Comparison of ENCODE assay signal across 8 mouse cellular contexts in the genomic region with DNA sequence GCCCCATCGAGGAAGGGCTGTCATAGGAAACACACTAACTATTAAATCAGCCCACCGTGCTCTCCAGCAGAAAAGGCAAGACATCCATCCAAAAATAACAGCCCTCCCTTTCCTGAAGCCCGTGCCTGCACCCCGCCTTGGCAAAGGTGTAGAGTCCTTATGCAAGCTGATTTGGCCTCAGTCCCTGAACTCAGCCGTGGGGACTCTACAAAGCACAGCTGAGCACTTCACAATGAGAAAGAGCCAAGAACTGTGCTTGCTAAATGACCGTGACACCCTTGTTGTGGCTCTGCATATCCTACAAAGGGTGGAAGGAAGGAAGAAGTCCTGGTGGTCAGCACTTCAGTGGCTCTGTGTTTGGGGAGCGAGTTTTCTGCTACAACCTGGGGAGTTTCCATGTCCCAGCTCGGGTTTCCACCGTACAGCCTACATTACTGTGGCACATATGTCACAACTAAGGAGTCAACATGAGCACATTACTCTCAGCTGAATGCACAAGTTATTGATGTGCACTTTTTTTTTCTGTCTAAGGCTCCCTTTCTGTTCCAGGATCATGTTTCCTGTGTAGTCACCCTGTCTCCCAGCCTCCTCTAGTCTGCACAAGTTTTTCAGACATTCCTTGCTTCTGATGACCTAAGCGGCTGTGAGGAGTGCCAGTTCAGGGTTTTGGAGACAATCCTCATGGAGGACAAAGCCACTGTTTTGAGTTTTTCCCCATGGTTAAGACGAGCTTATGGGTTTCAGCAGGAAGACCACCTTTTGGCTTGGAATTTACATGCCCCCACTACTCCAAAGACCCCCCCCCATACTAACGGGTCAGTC.
DNase-seq lines count a peak whose midpoint lies in the region; ATAC-seq lines count a peak whose summit lies in the region.

No protein-coding gene starts in this region.

- peaks cover 3% of the 10 kb centered on the region; the same call in 1 of the 2 replicates for H3K36me3 ChIP-seq in embryonic facial prominence, embryonic 12.5 days

- WGBS in embryonic facial prominence, embryonic 12.5 days = 36% methylated on average over 12 of the region's 12 CpGs

- H3K4me3 ChIP-seq in embryonic facial prominence, embryonic 12.5 days = no peak overlapping the region

- H3K27ac ChIP-seq in embryonic facial prominence, embryonic 12.5 days = peak overlapping the region; percentile 75

- H3K27me3 ChIP-seq in embryonic facial prominence, embryonic 12.5 days = no peaks in the 10 kb centered on the region

- ATAC-seq in embryonic facial prominence, embryonic 12.5 days (ENCODE audit: insufficient number of reproducible peaks, insufficient read depth, low FRiP score, low TSS enrichment) = 0 out of 2 replicates have a peak, but pooled peaks have one; percentile 29

- peaks cover 61% of the 10 kb centered on the region for H3K4me1 ChIP-seq in embryonic facial prominence, embryonic 12.5 days

- DNase-seq in urinary bladder, postnatal 14 days (ENCODE audit: low spot score) = peak; percentile 69
- DNase-seq in urinary bladder, postnatal 10 days (ENCODE audit: low spot score) = no peak
- peak; percentile 94 for DNase-seq in heart, adult 8-10 months (ENCODE audit: low spot score)
- DNase-seq in kidney, adult 8-10 months = peak; percentile 65 to 73
- DNase-seq in mesoderm, embryonic 11.5 days (ENCODE audit: low read depth, low spot score) = peak; percentile 65
- DNase-seq in thymus, postnatal 25 days = no peak
- DNase-seq in T-cell, adult 2 months (ENCODE audit: low spot score) = no peak

- no peak overlapping the region for H3K9ac ChIP-seq in embryonic facial prominence, embryonic 12.5 days

- no peaks in the 10 kb centered on the region for H3K9me3 ChIP-seq in embryonic facial prominence, embryonic 12.5 days

- 0 out of 2 replicates have a peak overlapping the region, but pooled peaks have one; percentile 0 for H3K4me2 ChIP-seq in embryonic facial prominence, embryonic 12.5 days (replicated peaks)

Comparison
In these comparisons a context has a peak if more than half of its experiments do, and no peak if none do; other contexts are left out.
1. DNase-seq: peak in urinary bladder, postnatal 14 days (single experiment), heart, adult 8-10 months (single experiment), kidney, adult 8-10 months (2 of 2) and mesoderm, embryonic 11.5 days (single experiment); none in urinary bladder, postnatal 10 days (single experiment), thymus, postnatal 25 days (single experiment) and T-cell, adult 2 months (single experiment).